Mouse (Mus musculus): ENCODE measurements around the gene Zfc3h1.

Zfc3h1 gene

GRCm38 (mm10) chr10:115475000-115475550 is 90.3 kb downstream of the Zfc3h1 start:
- DNase-seq (ENCODE audit: low read depth, low spot score): no peak

GRCm38 (mm10) chr10:115476506-115476905 is 91.7 kb downstream of the Zfc3h1 start:
- no peak for DNase-seq (ENCODE audit: low read depth, low spot score)

- DNase-seq (ENCODE audit: low read depth, low spot score): no peak
Measured at GRCm38 (mm10) chr10:115478441-115479141, 93.8 kb downstream of the Zfc3h1 start.
